Mouse (Mus musculus) left cerebral cortex, adult 11 months (tissue): ENCODE measurements around the gene Palm.

ENCODE experiments used
- DNase-seq: peaks from one replicate; pipeline ENCODE4 v3.0.0; 2022; ENCODE audit warnings: low spot score

Palm gene

DNA sequence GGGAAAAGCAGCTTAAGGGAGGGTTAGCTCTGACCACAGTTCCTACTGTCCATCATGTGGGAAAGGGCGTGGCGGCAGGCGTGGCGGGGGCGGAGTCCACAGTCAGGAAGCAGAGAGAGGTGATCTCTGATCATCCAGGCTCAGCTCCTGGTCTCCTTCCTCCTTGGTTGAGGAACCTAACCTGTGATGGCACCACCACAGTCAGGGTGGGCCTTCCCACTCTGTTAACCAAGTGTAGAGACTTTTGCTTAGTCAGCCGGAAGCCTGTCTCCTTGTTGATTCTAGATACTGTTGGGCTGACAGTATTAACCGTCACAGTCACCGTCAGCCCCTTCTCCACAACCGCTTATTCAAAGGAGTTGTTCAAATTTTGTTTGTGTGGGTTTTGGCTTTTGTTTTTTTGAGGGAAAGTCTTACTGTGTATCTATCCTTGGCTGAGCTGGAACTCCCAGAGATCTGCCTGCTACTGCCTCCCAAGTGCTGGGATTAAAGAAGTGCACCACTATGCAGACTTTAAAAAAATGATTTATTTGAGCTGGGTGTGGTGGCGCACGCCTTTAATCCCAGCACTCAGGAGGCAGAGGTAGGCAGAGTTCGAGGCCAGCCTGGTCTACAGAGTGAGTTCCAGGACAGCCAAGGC lies 5.0 kb downstream of the Palm start:
- no peak for DNase-seq

DNA sequence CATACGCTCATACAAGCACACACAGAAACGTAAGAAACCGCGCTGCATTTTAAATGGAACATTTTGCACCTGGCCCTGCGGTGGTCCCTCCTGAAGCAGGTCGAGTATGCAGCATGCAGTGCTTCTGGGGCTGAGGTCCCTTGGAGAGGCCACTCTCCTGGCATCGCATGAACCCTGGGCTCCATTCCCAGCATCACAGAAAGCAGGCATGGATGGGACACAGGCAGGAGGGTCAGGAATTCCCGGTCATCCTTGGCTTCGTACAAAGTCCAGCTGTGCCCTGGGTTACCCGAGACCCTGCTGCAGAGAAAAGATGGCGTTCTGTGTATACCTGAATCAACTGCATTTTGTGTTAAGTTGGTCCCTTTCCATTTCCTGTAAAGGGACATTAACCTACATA lies 7.1 kb downstream of the Palm start:
- DNase-seq: no peak

DNA sequence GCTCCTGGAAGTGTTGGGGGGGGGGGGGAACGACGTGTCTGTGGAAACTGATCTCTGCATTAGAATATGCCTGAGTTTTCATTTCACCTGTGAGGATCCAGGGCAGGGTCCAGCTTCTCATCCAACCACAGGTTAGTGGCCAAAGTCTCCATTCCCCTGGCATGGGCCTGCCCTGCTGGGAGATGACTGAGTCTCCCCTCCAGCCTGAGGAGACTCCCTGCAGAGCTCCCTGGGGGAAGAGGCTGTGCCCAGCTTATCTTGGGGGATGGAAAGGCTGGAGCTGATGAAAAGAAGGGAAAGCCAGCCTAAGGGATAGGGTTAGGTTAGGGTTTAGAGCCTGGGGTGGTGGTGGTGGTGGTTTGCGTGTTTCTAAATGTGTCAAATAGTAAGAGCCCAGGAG lies 8.5 kb downstream of the Palm start:
- no peak for DNase-seq

DNA sequence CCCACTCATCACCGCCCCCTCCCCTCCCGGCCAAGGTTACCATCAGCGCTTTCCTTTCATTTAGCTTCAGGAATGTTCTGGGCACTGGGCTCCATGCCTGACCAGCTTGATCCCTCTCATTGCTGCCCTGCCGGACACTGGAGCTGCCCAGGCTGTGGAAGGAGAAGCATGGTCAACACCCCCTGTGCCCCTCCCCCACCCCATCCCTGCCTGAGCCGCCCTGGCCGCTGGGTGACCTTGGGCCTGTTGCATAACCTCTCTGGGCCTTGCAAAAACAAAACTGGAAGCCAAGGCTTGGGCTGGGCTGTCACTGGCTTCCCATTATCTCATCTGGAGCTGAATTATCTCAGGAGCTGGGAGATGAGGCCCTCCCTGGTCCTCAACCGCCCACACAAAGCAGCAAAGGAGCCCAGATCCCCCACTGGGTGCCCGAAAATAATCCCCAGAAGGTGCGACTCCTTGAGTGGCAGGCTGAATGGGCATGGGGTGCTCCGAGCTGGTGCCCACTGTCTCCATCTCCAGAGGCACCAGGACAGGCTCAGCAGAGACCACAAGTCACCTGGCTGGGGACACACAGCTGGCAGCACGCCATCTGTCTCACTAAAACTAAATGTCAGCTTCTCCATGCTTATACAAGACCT lies 9.1 kb downstream of the Palm start:
- no peak for DNase-seq

DNA sequence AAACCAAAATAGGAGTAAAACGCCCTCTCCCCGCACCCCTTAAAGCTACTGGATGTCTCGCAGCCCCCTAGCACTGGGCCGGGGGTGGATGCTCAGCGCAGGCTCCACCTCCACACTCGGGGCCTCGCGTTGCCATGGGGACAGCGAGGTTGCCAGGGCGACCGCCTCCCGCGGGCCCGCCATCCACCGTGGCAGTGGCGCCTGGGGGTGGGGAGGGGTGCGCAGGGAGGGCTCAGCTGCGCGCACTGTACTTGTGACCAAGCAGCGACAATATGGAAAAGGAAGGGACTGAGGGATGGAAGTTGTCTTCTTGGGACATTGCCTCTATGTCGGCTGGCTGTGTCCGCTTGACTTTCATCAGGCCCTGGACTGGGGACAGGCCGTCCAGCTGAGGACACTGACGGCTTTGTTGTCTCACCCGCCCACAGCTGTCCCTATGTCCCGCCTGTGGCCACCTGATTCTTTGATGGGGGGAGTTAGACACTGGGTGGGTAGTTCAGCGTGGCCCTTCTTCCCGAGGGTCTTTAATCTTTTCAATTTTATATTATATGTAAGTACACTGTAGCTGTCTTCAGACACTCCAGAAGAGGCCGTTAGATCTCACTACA lies 10.4 kb downstream of the Palm start:
- DNase-seq: peak; percentile 89

DNA sequence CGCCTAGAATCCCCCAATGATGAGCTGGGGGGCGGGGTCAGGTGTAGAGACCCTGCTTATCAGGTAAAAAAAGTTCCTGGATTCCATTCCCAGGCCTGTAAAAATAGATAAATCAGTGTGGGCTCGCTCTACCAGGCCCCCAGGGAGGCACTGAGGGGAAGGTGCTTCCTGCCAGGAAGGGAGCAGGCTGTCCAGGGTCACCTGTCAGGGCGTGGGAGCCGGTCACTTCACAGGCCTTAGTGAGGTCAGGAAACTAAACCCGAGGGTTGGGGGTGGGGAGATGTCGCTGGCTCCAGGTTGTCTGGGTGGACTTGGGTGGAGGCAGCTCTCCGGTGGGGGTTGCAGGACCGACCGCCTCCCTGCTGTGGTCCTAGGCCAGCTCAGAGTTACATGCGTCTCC lies 12.3 kb downstream of the Palm start:
- DNase-seq: no peak

DNA sequence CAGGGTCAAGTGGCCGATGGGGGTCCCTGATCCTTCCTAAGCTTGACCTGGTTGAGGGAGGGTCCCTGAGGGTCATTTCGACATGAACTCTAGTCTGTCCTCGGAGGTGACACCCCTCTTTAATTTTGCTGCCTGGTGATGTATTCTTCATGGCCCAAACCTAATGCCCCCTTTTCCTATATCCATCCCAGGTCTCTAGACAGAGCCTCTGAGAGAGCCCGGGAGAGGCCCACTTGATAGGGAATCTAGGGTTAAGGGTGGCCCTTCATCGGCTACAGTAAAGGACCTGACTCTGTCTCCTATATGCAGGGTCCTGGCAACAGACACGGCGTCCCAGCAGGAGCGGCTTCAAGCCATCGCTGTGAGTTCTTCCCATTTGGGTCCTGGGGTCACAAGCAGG lies 13.0 kb downstream of the Palm start:
- no peak for DNase-seq

DNA sequence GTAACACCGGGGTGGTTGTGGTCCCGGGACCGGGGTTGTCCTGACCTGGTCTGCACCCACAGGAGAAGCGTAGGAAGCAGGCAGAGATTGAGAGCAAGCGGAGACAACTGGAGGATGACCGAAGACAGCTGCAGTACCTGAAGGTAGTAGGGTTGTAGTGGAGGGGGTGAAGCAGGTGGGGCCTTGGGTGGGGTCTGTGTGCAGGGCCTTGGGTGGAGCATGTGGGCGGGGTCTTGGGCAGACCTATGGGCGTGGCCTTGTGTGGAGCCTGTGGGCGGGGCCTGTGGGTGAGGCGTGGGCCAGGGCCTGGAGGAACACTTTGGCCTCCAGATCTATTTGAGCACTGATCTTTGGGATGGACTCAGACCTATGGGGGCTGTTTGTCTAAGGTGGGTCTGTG lies 13.6 kb downstream of the Palm start:
- DNase-seq: no peak

DNA sequence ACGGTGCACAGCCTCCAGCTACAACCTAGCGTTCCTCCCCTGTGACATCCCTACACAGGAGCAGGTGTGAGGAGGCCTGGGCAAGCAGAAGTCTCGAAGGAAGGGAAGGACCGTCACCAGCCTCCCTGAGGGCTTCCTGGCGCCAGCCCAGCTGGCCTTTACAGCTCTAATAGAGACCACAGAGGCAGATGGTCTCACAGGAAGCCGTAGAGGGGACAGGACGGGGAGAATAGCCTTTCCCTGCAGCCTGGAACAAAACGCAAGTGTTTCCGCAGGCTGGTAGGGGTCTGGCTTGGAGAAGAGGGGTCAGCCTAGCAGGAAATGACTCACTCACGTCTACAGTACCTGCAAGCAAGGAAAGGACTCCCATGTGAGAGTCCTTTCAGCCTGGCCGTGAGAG lies 14.5 kb downstream of the Palm start:
- DNase-seq: no peak

DNA sequence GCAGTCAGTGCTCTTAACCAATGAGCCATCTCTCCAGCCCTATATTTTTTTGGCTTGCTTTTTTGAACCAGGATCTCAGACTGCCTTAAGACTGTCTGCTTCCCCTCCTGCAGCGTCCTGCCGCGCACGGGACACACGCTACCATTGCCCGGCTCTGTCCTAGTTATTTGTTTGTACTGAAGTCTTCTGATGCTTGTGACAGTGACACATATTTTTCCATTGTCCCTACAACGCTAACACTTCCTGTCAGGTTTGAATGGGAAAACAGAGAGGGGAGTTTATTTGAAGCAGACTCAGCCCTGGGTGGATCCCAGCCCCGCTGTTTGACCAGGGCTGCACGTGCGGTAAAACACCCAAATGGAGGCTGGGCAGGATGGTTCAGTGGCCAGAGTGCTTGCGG lies 15.4 kb downstream of the Palm start:
- no peak for DNase-seq

DNA sequence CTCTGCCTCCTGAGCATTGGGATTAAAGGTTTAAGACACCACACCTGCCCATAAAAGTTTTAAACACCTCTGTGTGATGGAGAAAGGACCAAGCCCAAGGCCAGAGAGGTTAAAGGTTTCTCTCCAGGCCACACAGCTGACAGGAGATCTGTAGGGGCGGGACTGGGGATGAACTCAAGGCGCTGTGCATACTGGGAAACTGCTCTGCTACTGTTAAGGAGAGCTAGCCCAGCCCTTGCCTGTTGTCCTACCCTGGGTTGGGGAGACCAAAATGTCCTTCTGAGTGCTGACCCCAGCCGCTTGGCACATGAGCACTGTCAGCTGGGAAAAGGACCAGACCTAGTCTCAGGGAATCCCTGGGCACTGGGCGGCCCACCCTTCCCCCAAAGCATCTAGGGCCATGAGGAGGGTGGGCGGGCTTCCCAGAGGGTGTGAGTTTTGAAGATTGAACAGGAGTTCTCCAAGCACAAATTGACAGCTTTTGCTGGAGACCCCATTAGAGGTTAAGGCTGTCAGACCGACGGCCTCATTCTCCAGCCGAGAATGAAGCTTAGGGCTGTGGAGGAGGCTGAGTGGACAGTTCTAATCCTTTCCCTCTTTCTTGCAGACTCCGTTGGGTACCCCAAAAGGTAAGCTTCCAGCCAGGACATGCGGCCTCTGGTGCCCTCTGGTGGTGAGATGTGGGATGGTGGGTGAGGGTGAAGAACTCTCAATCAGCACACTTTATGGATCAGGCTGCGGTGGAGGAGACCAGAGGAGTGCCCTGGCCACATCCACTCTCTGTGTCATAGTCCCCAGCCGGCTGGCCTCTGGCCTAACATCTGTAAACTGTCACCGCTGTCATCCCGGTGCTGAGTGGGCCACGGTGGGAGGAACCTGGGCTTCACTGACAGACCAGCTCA lies 18.6 kb downstream of the Palm start:
- DNase-seq: peak; percentile 62

DNA sequence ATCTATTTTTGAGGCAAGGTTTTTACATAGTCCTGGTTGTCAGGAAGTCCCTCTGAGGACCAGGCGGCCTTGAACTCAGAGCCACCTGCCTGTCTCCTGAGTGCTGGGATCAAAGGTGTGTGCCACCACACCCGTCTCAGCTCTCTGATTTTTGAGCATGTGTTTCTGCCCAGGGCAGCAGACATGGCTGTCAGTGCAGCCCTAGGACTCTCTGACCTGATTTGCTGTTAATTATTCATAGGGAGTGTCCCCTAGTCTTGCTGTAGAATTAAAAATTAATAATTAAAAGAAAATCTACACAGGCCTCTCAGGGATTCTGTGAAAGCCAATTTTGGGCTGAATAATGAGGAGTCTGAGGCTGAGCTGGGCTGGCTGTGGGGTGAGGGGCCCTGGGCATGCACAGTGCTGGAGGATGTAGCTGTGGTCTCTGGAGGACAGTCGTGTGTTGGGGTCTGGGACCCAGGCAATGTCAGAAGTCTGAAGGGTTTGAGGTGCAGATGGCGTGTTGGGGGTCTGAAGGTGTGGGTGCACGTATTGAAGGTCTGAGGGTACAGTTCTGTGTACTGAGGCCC lies 21.0 kb downstream of the Palm start:
- DNase-seq: no peak

DNA sequence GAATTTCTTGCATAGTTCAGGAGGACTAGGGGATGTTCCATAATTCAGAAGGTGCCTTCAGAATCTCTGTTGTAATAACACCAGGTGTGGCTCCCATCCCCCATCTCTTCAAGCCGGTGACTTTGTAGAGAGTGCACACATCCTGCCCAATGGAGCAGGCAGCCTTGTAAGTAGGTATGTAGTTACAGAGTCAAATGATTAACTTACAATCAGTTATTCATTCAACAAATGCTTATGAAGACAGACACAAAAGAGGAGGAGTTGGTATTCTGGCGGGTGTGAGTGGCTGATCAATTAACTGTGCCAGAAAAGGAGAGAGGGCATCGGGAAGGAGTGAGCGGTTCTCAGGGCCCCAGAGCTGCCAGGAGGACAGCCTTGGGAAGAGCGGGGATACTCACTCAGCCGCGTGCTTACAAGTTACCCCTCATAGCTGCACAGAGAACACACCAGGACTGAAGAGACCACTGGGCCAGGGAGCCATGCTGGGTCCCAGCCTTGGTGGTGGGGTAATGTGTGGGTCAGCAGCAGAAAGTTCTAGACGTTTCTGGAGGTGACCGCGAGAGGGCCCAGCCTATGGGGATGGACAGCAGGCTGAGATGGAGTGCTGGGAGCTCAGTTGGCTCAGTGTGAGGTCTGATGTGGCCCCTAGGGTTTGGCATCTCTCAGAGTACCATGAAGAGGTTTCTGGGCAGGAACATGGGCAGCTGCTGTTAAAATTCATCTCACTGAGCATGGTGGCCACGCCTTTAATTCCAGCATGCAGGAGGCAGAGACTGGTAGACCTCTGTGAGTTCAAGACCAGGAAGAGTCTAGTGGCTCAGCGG lies 22.5 kb downstream of the Palm start:
- no peak for DNase-seq

DNA sequence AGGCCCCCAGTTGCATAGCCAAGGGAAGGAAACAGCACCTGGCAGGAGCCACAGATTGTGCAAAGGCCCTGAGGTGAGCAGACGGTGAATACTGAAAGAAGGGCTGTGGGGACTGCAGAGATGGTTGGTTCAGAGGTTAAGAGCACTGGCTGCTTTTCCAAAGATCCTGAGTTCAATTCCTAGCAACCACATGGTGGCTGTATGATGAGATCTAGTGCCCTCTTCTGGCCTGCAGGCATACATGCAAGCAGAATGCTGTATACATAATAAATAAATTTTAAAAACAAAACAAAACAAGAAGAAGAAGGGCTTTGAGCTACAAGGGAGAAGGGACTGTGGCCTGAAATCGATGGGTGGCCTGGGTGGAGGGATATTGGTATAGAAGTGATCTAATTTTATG lies 23.7 kb downstream of the Palm start:
- no peak for DNase-seq

DNA sequence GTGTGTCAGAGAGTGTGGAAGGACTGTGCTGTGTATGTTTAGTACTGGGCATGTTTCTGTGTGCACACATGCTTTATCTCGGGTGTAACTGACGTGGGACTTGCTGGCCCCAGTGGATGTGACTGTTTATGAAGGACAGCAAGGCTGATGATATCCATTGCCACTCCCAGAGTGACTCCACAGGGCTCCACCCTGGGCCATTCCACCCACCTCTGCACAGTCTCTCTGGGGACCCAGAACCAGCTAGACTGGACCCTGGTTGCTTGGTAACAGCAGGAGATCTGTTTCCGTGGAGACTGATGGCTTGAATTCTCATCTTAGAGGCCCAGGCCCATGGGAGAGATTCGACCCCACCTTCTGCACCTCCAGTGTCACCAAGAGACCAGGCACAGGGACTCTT lies 24.9 kb downstream of the Palm start:
- DNase-seq: no peak

DNA sequence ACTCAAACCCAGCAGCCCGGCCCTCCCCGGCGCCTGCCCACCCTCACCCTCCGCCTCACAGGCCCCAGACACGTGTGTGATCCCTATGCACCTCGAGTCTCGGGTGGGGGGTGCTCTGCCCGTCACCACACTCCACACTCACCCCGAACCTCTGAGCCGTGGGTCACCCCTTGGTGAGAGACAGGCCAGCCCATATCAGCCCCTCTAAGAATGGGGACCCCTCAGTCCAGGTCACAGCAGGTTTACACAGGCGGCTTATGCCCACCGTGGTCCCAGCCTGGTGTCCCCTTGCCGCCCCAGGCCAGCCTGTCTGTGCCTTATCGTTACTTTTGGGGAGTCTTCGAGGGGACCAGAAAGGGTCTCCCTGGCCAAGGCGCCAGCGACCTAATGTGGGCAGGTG lies 26.2 kb downstream of the Palm start:
- DNase-seq: no peak

DNA sequence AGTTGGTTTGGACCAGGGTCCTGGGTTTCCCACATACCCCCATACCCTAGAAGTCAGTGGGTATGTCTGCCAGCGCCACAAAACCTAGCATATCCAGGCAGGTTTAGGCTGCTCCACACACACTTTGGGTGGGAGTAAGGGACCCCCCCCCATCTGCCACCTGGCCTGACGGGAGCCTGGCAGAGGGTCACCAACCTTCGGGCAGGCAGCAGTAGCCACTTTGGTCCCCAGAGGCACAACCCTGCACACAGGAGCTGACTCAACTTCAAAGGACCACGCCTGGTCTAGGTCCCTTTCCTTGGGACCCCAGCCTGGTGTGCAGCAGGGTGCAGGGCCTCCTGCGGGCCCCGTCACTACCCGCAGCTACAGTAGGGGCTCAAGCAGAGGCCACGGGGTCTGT lies 26.9 kb downstream of the Palm start:
- no peak for DNase-seq

DNA sequence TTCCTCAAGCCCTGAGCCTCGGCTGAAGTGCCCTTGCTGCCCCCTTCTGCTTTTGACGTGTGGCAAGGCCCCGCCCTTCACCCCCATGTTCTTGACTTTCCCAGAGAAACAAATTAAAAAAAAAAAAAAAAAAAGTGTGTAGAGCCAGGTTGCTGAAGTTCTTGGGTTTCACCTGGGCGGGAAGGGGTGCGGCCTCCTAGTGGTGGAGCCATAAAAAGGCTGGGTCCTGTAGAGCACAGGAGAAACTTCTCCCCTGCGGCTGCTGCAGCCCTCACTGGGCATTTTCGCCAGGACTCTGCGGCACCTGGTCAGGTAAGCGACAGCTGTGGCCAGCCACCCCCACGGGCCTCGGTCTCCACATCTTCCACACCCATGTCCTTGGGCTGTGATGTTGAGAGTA lies 27.4 kb downstream of the Palm start, which contains the start of gene Misp:
TSS of gene Misp (plus strand) at position 208 of the 400 bp plus-strand sequence.
- no peak for DNase-seq

DNA sequence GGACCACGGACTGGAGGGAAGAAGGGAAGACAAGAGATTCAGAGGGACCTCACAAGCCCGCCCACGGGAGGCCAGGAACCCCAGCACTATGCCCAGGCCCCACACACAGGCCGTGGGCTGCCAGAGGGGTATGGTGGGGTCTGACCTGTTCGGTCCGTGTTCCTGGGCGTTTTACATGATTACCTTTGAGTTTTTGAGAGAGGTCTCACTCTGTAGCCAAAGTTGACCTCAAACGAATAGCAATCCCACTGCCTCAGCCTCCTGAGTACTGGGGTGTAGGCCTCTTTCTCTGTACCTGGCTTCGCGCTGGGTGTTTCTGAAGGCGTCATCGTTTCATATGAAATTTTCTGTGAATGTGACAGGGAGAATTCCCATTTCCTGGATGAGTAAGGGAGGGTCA lies 28.4 kb downstream of the Palm start:
- DNase-seq: no peak

DNA sequence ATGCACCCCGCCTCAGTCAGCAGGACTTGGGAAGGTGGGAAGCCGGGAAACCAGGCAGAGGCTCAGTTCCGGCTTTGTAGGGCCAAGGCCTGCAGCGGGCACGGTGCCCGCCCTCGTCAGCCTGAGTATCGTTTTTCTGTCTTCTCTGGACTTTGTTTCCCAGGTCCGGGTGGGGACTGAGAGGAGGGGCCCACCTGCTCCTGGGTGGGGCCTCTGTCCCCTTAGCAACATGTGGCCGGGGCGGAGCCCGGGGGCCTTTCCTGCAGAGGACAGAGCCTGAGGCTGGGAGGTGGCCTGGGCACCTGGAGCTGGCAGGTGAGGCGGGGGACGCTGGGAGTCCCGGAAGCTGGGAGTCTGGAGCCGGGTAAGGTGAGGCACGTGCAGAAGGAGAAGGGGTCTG lies 29.0 kb downstream of the Palm start:
- DNase-seq: no peak

DNA sequence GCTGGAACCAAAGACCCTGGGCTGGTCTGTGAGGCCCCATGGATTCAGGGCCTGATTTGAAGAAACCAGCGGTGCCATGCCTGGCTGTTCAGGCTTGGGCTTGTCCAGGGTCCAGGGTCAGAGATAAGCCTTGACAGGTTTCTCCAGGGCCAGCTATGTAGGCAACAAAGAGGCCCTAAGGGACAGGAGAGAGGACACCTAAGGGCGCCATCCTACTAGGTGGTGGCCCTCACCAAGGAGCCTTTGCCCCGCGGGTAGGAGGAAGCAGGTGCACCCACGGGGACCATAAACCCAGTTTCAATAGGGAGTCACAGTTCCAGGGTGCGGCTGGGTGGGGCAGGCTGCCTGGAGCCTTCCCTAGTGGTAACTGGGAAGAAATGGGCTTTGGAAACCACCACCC lies 29.6 kb downstream of the Palm start:
- no peak for DNase-seq

DNA sequence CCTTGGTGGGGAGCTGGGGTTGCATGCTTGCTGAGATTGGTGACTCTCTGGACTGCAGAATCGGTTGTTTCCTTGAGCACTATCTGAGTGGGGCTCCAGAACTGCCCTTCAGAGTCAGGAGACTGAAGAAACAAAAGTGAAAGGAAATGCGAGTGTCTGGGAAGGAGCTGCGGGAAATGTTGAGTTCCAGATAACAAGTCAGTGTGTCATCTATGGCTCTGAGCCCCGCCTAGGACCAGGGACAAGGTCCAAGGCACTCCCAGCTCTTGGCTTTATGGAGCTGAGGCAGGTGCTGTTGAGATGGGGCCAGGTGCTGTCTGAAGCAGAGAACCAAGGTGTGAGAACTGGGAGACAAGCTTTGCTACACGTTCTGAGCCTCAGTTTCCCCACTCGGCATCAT lies 31.0 kb downstream of the Palm start:
- no peak for DNase-seq
